Mouse (Mus musculus): ENCODE data around the gene Stub1.
"Not testable (repeated sequence)": the region's sequence is repeated elsewhere in the genome, so short reads cannot be mapped to it uniquely, and the experiment has no call there.

Stub1 gene

GRCm38 (mm10) chr17:25833291-25833663, at the start of gene Stub1:
Gene Stub1 (minus strand): TSS chr17:25833404.
- DNase-seq, result no peak

GRCm38 (mm10) chr17:25882306-25882705, 49.1 kb upstream of the Stub1 start:
- no peak for DNase-seq

GRCm38 (mm10) chr17:25881691-25882090, 48.5 kb upstream of the Stub1 start:
- DNase-seq, result no peak

- no peak for DNase-seq
These were observed 47.9 kb upstream of the Stub1 start for GRCm38 (mm10) chr17:25880913-25881641.

- no peak for DNase-seq
These were observed 47.1 kb upstream of the Stub1 start, which contains the start of gene Wfikkn1 for GRCm38 (mm10) chr17:25880196-25880910. Gene Wfikkn1 (minus strand): TSS chr17:25880858.

- DNase-seq, result no peak
These were observed 46.5 kb upstream of the Stub1 start for GRCm38 (mm10) chr17:25879750-25880149.

- no peak for DNase-seq
These were observed 46.1 kb upstream of the Stub1 start for GRCm38 (mm10) chr17:25879261-25879660.

GRCm38 (mm10) chr17:25878611-25879180, 45.5 kb upstream of the Stub1 start:
- DNase-seq, result no peak

- DNase-seq, result no peak
These were observed 44.8 kb upstream of the Stub1 start for GRCm38 (mm10) chr17:25877741-25878610.

- DNase-seq, result no peak
These were observed 43.8 kb upstream of the Stub1 start for GRCm38 (mm10) chr17:25877025-25877424.

- DNase-seq, result no peak
These were observed 43.2 kb upstream of the Stub1 start for GRCm38 (mm10) chr17:25876347-25876915.

- DNase-seq, result peak; percentile 87
These were observed 42.2 kb upstream of the Stub1 start for GRCm38 (mm10) chr17:25875171-25876136.

GRCm38 (mm10) chr17:25874721-25875170, 41.5 kb upstream of the Stub1 start, which contains the start of gene Mettl26:
Gene Mettl26 (plus strand): TSS chr17:25875074.
- DNase-seq, result peak; percentile 95

GRCm38 (mm10) chr17:25874148-25874720, 41.0 kb upstream of the Stub1 start:
- DNase-seq, result no peak

- DNase-seq, result no peak
These were observed 40.4 kb upstream of the Stub1 start for GRCm38 (mm10) chr17:25873405-25874147.

- no peak for DNase-seq
These were observed 39.5 kb upstream of the Stub1 start for GRCm38 (mm10) chr17:25872676-25873075.

GRCm38 (mm10) chr17:25871566-25871965, 38.4 kb upstream of the Stub1 start:
- not testable (repeated sequence) for DNase-seq

GRCm38 (mm10) chr17:25869954-25870353, 36.8 kb upstream of the Stub1 start:
- DNase-seq, result no peak

- DNase-seq, result no peak
These were observed 36.3 kb upstream of the Stub1 start for GRCm38 (mm10) chr17:25869498-25869897.

- DNase-seq, result peak; percentile 78
These were observed 35.5 kb upstream of the Stub1 start, which contains the start of gene Mcrip2 for GRCm38 (mm10) chr17:25868601-25869191. Gene Mcrip2 (minus strand): TSS chr17:25868764.
